Mouse (Mus musculus) C2C12 (cell line): Measurements from ENCODE around the gene Rps6kc1. TPM values are rescaled to one million over a fixed set of nuclear protein-coding genes. Genes with fewer than 3 reads are reported as not detected.
A peak's percentile ranks its signal among the peaks of the same experiment; 100 is the strongest.

Experiments used
- H3K27me3 ChIP-seq: one replicate; pipeline ENCODE4 v1.6.1; 2011; ENCODE audit not compliant: control insufficient read depth, insufficient read depth, insufficient read length
- H3K36me3 ChIP-seq: one replicate; pipeline ENCODE4 v1.6.1; 2011; ENCODE audit not compliant: control insufficient read depth, insufficient read depth
- H3K4me3 ChIP-seq: one replicate; pipeline ENCODE4 v1.5.1; 2011; ENCODE audit warnings: mild to moderate bottlenecking, control low read depth; ENCODE audit not compliant: poor library complexity, insufficient read depth, severe bottlenecking
- H3K79me2 ChIP-seq: one replicate; pipeline ENCODE4 v1.6.1; 2011; ENCODE audit not compliant: control insufficient read depth, insufficient read depth
- H3K79me3 ChIP-seq: one replicate; pipeline ENCODE4 v1.6.1; 2011; ENCODE audit warnings: low read depth, control low read depth
- H3ac ChIP-seq: one replicate; pipeline ENCODE3; 2011; ENCODE audit warnings: low read depth; ENCODE audit not compliant: control insufficient read depth, insufficient read length
- CEBPB ChIP-seq: IDR thresholded peaks from one replicate; pipeline ENCODE4 v1.6.1; 2011; ENCODE audit warnings: low read depth, mild to moderate bottlenecking, control low read depth, moderate library complexity
- CTCF ChIP-seq: IDR thresholded peaks from one replicate; pipeline ENCODE4 v1.5.1; 2011; ENCODE audit not compliant: control insufficient read depth, insufficient read depth, insufficient read length
- FOSL1 ChIP-seq: IDR thresholded peaks from one replicate; pipeline ENCODE4 v1.8.0; 2011; ENCODE audit warnings: mild to moderate bottlenecking, low read length; ENCODE audit not compliant: poor library complexity, insufficient read depth, severe bottlenecking
- MAX ChIP-seq: IDR thresholded peaks from one replicate; pipeline ENCODE4 v1.6.1; 2011; ENCODE audit warnings: mild to moderate bottlenecking, control low read depth
- MYOD1 ChIP-seq: IDR thresholded peaks from one replicate; pipeline ENCODE4 v1.6.1; 2011; ENCODE audit warnings: low read depth; ENCODE audit not compliant: control insufficient read depth, insufficient read length
- MYOG ChIP-seq: IDR thresholded peaks from one replicate; pipeline ENCODE4 v1.6.1; 2011; ENCODE audit not compliant: control insufficient read depth, insufficient read length; ENCODE audit errors: extremely low read depth
- USF1 ChIP-seq: IDR thresholded peaks from one replicate; pipeline ENCODE4 v1.6.1; 2011; ENCODE audit warnings: low read depth, mild to moderate bottlenecking, control low read depth, moderate library complexity
- polyA plus RNA-seq: library from polyadenylated mRNA; unstranded; fragments of >200 nt; fragmentation: generic; extraction: Trizol; gene quantifications from one replicate; pipeline ENCODE4 v1.2.1, GENCODE M21; 2012; ENCODE audit warnings: missing spikeins

Gene Rps6kc1
- polyA plus RNA-seq, 1 experiment = 13.1 TPM

GRCm38 (mm10) chr1:190912623-190913022, 1.1 kb upstream of the Rps6kc1 start:
- Histone ChIP-seq H3K4me3 (no peak overlapping the region), H3K79me2 (peaks cover 38% of the 10 kb centered on the region), H3ac (no peak overlapping the region), H3K79me3 (peaks cover 16% of the 10 kb centered on the region), H3K27me3 (no peaks in the 10 kb centered on the region), H3K36me3 (no peaks in the 10 kb centered on the region)
- TF ChIP-seq MYOD1 (no peak), MYOG (no peak), CTCF (no peak), MAX (no peak), CEBPB (no peak), USF1 (no peak), FOSL1 (no peak)

GRCm38 (mm10) chr1:190910836-190911235, 734 bp downstream of the Rps6kc1 start:
- Histone ChIP-seq H3K79me3 (peaks cover 21% of the 10 kb centered on the region), H3K36me3 (no peaks in the 10 kb centered on the region), H3K4me3 (peak overlapping the region; percentile 69), H3ac (peak overlapping the region; percentile 88), H3K27me3 (no peaks in the 10 kb centered on the region), H3K79me2 (peaks cover 55% of the 10 kb centered on the region)
- TF ChIP-seq USF1 (no peak), CTCF (no peak), MYOG (no peak), CEBPB (no peak), MYOD1 (no peak), FOSL1 (no peak), MAX (no peak)

GRCm38 (mm10) chr1:190904714-190905113, 6.9 kb downstream of the Rps6kc1 start:
- Histone ChIP-seq H3K36me3 (peaks cover 19% of the 10 kb centered on the region), H3K27me3 (no peaks in the 10 kb centered on the region), H3K79me2 (peaks cover 50% of the 10 kb centered on the region), H3ac (no peak overlapping the region), H3K4me3 (no peak overlapping the region), H3K79me3 (peaks cover 9% of the 10 kb centered on the region)
- no peak for TF ChIP-seq MYOD1

- peaks cover 45% of the 10 kb centered on the region for H3K79me2 ChIP-seq
- H3K79me3 ChIP-seq = peaks cover 9% of the 10 kb centered on the region
- no peak overlapping the region for H3ac ChIP-seq
- TF ChIP-seq FOSL1 (no peak), CEBPB (no peak), MYOD1 (no peak), USF1 (no peak), MYOG (no peak), MAX (no peak), CTCF (no peak)
- no peak overlapping the region for H3K4me3 ChIP-seq
- no peaks in the 10 kb centered on the region for H3K27me3 ChIP-seq
- H3K36me3 ChIP-seq = peaks cover 19% of the 10 kb centered on the region
These were observed 7.4 kb downstream of the Rps6kc1 start for GRCm38 (mm10) chr1:190904136-190904535.

- no peaks in the 10 kb centered on the region for H3K27me3 ChIP-seq
- H3K4me3 ChIP-seq = no peak overlapping the region
- no peaks in the 10 kb centered on the region for H3K79me3 ChIP-seq
- TF ChIP-seq MAX (peak; percentile 23), MYOD1 (peak; percentile 53), MYOG (no peak)
- H3K36me3 ChIP-seq = peaks cover 31% of the 10 kb centered on the region
- H3ac ChIP-seq = no peak overlapping the region
- H3K79me2 ChIP-seq = peaks cover 14% of the 10 kb centered on the region
These were observed 10.5 kb downstream of the Rps6kc1 start for GRCm38 (mm10) chr1:190901082-190901481.

GRCm38 (mm10) chr1:190898899-190899575, 12.5 kb downstream of the Rps6kc1 start:
- no peak overlapping the region for H3K4me3 ChIP-seq
- H3K79me3 ChIP-seq = no peaks in the 10 kb centered on the region
- peaks cover 39% of the 10 kb centered on the region for H3K36me3 ChIP-seq
- H3K27me3 ChIP-seq = no peaks in the 10 kb centered on the region
- TF ChIP-seq CTCF (no peak), CEBPB (no peak), MYOG (no peak), MYOD1 (no peak), MAX (no peak), FOSL1 (no peak), USF1 (no peak)
- H3K79me2 ChIP-seq = no peaks in the 10 kb centered on the region
- no peak overlapping the region for H3ac ChIP-seq
